Mouse (Mus musculus) limb, embryonic 15.5 days (tissue): ENCODE data around the gene Aurka. TPM values are rescaled to one million over a fixed set of nuclear protein-coding genes. Genes with fewer than 3 reads are reported as not detected.

ENCODE experiments used
- ATAC-seq: fragments of 200-750 bp; cut with Nextera tagmentation; 2 replicates; pipeline ENCODE4 v1.8.0; 2017; ENCODE audit warnings: low read depth, moderate TSS enrichment; ENCODE audit not compliant: insufficient number of reproducible peaks, low FRiP score, low TSS enrichment
- H3K27ac ChIP-seq: fragments of 300-500 bp; sonication (generic); 2 replicates; pipeline ENCODE4 v1.5.1; 2015; ENCODE audit warnings: moderate library complexity, mild to moderate bottlenecking, inconsistent platforms
- H3K27me3 ChIP-seq: fragments of 300-500 bp; sonication (generic); 2 replicates; pipeline ENCODE4 v1.6.1; 2015; ENCODE audit warnings: inconsistent platforms
- H3K36me3 ChIP-seq: fragments of 300-500 bp; sonication (generic); 2 replicates; pipeline ENCODE4 v1.6.1; 2015; ENCODE audit warnings: inconsistent platforms
- H3K4me1 ChIP-seq: fragments of 300-500 bp; sonication (generic); 2 replicates; pipeline ENCODE4 v1.6.1; 2015; ENCODE audit warnings: inconsistent platforms
- H3K4me2 ChIP-seq: fragments of 300-500 bp; sonication (generic); 2 replicates; pipeline ENCODE4 v1.6.1; 2015; ENCODE audit warnings: mild to moderate bottlenecking, inconsistent platforms
- H3K4me3 ChIP-seq: fragments of 300-500 bp; sonication (generic); 2 replicates; pipeline ENCODE4 v1.5.1; 2015; ENCODE audit warnings: mild to moderate bottlenecking, inconsistent platforms
- H3K9ac ChIP-seq: fragments of 300-500 bp; sonication (generic); 2 replicates; pipeline ENCODE4 v1.6.1; 2015; ENCODE audit warnings: inconsistent platforms
- H3K9me3 ChIP-seq: fragments of 300-500 bp; sonication (generic); 2 replicates; pipeline ENCODE4 v1.6.1; 2016; ENCODE audit warnings: inconsistent platforms
- WGBS: fragments of 180-500 bp; shearing (Covaris S2); methylation state at CpG from one replicate; pipeline ENCODE4 v1.1.7; 2015; 5-methylcytosine and 5-hydroxymethylcytosine counted together
- polyA plus RNA-seq: library from polyadenylated mRNA; unstranded; fragments of >200 nt; fragmentation: Nextera tagmentation; extraction: Ambion mirVana; gene quantifications from 2 replicates; pipeline ENCODE4 v1.2.1, GENCODE M21; 2015

Gene Aurka
- polyA plus RNA-seq, 1 experiment from 2014 or later = 73.6 TPM

- 64% methylated on average over 7 of the region's 7 CpGs for WGBS
- H3K4me1 ChIP-seq = no peaks in the 10 kb centered on the region
- H3K9ac ChIP-seq = no peak overlapping the region
- H3K27me3 ChIP-seq = no peaks in the 10 kb centered on the region
- H3K36me3 ChIP-seq = no peaks in the 10 kb centered on the region
- no peak overlapping the region for H3K4me3 ChIP-seq
- ATAC-seq = no peak
- no peaks in the 10 kb centered on the region for H3K9me3 ChIP-seq
- no peak overlapping the region for H3K27ac ChIP-seq
- no peak overlapping the region for H3K4me2 ChIP-seq
These were observed 33.9 kb upstream of the Aurka start for GRCm38 (mm10) chr2:172404239-172404638.

- Histone ChIP-seq H3K36me3 (no peaks in the 10 kb centered on the region), H3K4me2 (no peak overlapping the region), H3K27ac (no peak overlapping the region), H3K9me3 (no peaks in the 10 kb centered on the region), H3K27me3 (no peaks in the 10 kb centered on the region), H3K9ac (no peak overlapping the region), H3K4me3 (no peak overlapping the region), H3K4me1 (no peaks in the 10 kb centered on the region)
- WGBS = 65% methylated on average over 13 of the region's 13 CpGs
- ATAC-seq = no peak
These were observed 30.9 kb upstream of the Aurka start for GRCm38 (mm10) chr2:172401116-172401825.

GRCm38 (mm10) chr2:172399901-172400300 lies 29.6 kb upstream of the Aurka start:
- H3K9ac ChIP-seq = no peak overlapping the region
- no peak for ATAC-seq
- H3K4me1 ChIP-seq = no peaks in the 10 kb centered on the region; the same call in 1 of the 2 replicates
- H3K4me3 ChIP-seq = no peak overlapping the region
- H3K9me3 ChIP-seq = no peaks in the 10 kb centered on the region
- H3K4me2 ChIP-seq = no peak overlapping the region
- 50% methylated on average over 9 of the region's 9 CpGs for WGBS
- H3K27me3 ChIP-seq = no peaks in the 10 kb centered on the region
- H3K36me3 ChIP-seq = no peaks in the 10 kb centered on the region
- no peak overlapping the region for H3K27ac ChIP-seq

- no peak for ATAC-seq
- H3K4me3 ChIP-seq = no peak overlapping the region
- WGBS = 41% methylated on average over 9 of the region's 9 CpGs
These were observed 25.6 kb upstream of the Aurka start for GRCm38 (mm10) chr2:172395961-172396360.

GRCm38 (mm10) chr2:172394671-172395070 lies 24.3 kb upstream of the Aurka start:
- no peaks in the 10 kb centered on the region for H3K27me3 ChIP-seq
- H3K9me3 ChIP-seq = no peaks in the 10 kb centered on the region
- ATAC-seq = no peak
- no peak overlapping the region for H3K9ac ChIP-seq
- no peak overlapping the region for H3K27ac ChIP-seq
- H3K36me3 ChIP-seq = no peaks in the 10 kb centered on the region
- H3K4me2 ChIP-seq = no peak overlapping the region
- H3K4me3 ChIP-seq = no peak overlapping the region
- H3K4me1 ChIP-seq = no peaks in the 10 kb centered on the region; the same call in 1 of the 2 replicates
- WGBS = 79% methylated on average over 4 of the region's 4 CpGs

More at GRCm38 (mm10) chr2:172395961-172396360, 25.6 kb upstream of the Aurka start:
- Histone ChIP-seq H3K4me2 (no peak overlapping the region), H3K27ac (no peak overlapping the region), H3K4me1 (no peaks in the 10 kb centered on the region; the same call in 1 of the 2 replicates), H3K9ac (no peak overlapping the region), H3K27me3 (no peaks in the 10 kb centered on the region), H3K36me3 (no peaks in the 10 kb centered on the region), H3K9me3 (no peaks in the 10 kb centered on the region)

- no peak overlapping the region for H3K4me2 ChIP-seq
- ATAC-seq = no peak
- H3K4me3 ChIP-seq = no peak overlapping the region
These were observed 23.7 kb upstream of the Aurka start for GRCm38 (mm10) chr2:172394052-172394392.

GRCm38 (mm10) chr2:172393391-172394051 lies 23.2 kb upstream of the Aurka start, which contains the start of gene Cass4:
Gene Cass4, plus strand, starts transcription at chr2:172393794.
- no peaks in the 10 kb centered on the region for H3K36me3 ChIP-seq
- no peak within 1 kb of the TSS for H3K4me2 ChIP-seq
- H3K9ac ChIP-seq = no peak within 1 kb of the TSS
- WGBS = 21% methylated on average over 13 of the region's 13 CpGs
- H3K27me3 ChIP-seq = no peaks in the 10 kb centered on the region
- no peaks in the 10 kb centered on the region; the same call in 1 of the 2 replicates for H3K4me1 ChIP-seq
- H3K27ac ChIP-seq = no peak within 1 kb of the TSS
- H3K9me3 ChIP-seq = no peaks in the 10 kb centered on the region
- no peak for ATAC-seq
- no peak within 1 kb of the TSS for H3K4me3 ChIP-seq

More at GRCm38 (mm10) chr2:172394052-172394392, 23.7 kb upstream of the Aurka start:
- Histone ChIP-seq H3K27me3 (no peaks in the 10 kb centered on the region), H3K36me3 (no peaks in the 10 kb centered on the region), H3K4me1 (no peaks in the 10 kb centered on the region; the same call in 1 of the 2 replicates), H3K9me3 (no peaks in the 10 kb centered on the region), H3K27ac (no peak overlapping the region), H3K9ac (no peak overlapping the region)
- 55% methylated on average over 2 of the region's 2 CpGs for WGBS

GRCm38 (mm10) chr2:172392041-172392521 lies 21.7 kb upstream of the Aurka start:
- Histone ChIP-seq H3K27ac (no peak overlapping the region), H3K36me3 (no peaks in the 10 kb centered on the region), H3K9me3 (no peaks in the 10 kb centered on the region), H3K27me3 (no peaks in the 10 kb centered on the region), H3K4me2 (no peak overlapping the region), H3K9ac (no peak overlapping the region), H3K4me3 (no peak overlapping the region), H3K4me1 (no peaks in the 10 kb centered on the region; the same call in 1 of the 2 replicates)
- ATAC-seq = no peak
- WGBS = 62% methylated on average over 10 of the region's 10 CpGs

- Histone ChIP-seq H3K4me2 (no peak overlapping the region), H3K4me1 (no peaks in the 10 kb centered on the region), H3K27ac (no peak overlapping the region), H3K9ac (no peak overlapping the region), H3K4me3 (no peak overlapping the region), H3K9me3 (no peaks in the 10 kb centered on the region), H3K27me3 (no peaks in the 10 kb centered on the region), H3K36me3 (no peaks in the 10 kb centered on the region)
- 22% methylated on average over 6 of the region's 6 CpGs for WGBS
- no peak for ATAC-seq
These were observed 20.0 kb upstream of the Aurka start for GRCm38 (mm10) chr2:172390341-172390740.

GRCm38 (mm10) chr2:172384715-172385114 lies 14.4 kb upstream of the Aurka start:
- no peaks in the 10 kb centered on the region for H3K27me3 ChIP-seq
- peaks cover 34% of the 10 kb centered on the region for H3K36me3 ChIP-seq
- no peaks in the 10 kb centered on the region for H3K4me1 ChIP-seq
- no peaks in the 10 kb centered on the region for H3K9me3 ChIP-seq
- H3K9ac ChIP-seq = no peak overlapping the region
- H3K27ac ChIP-seq = no peak overlapping the region
- 88% methylated on average over 3 of the region's 3 CpGs for WGBS
- no peak overlapping the region for H3K4me3 ChIP-seq
- H3K4me2 ChIP-seq = no peak overlapping the region
- no peak for ATAC-seq

GRCm38 (mm10) chr2:172381898-172382297 lies 11.6 kb upstream of the Aurka start:
- H3K4me2 ChIP-seq = no peak overlapping the region
- H3K9ac ChIP-seq = no peak overlapping the region
- no peaks in the 10 kb centered on the region for H3K4me1 ChIP-seq
- no peak for ATAC-seq
- H3K36me3 ChIP-seq = peaks cover 60% of the 10 kb centered on the region
- no peak overlapping the region for H3K27ac ChIP-seq
- WGBS = 81% methylated on average over 12 of the region's 12 CpGs
- no peaks in the 10 kb centered on the region for H3K9me3 ChIP-seq
- H3K27me3 ChIP-seq = no peaks in the 10 kb centered on the region
- no peak overlapping the region for H3K4me3 ChIP-seq

- H3K27ac ChIP-seq = no peak overlapping the region
- H3K9me3 ChIP-seq = no peaks in the 10 kb centered on the region
- ATAC-seq = no peak
- no peak overlapping the region for H3K9ac ChIP-seq
- H3K4me2 ChIP-seq = no peak overlapping the region
- H3K36me3 ChIP-seq = peaks cover 64% of the 10 kb centered on the region
- no peaks in the 10 kb centered on the region for H3K27me3 ChIP-seq
- H3K4me3 ChIP-seq = no peak overlapping the region
- no peaks in the 10 kb centered on the region for H3K4me1 ChIP-seq
- 90% methylated on average over 11 of the region's 11 CpGs for whole genome bisulfite sequencing
These were observed 11.0 kb upstream of the Aurka start for GRCm38 (mm10) chr2:172381341-172381740.
